Mouse (Mus musculus): Measurements from ENCODE around the gene Olfr149. TPM values are rescaled to one million over a fixed set of nuclear protein-coding genes. Genes with fewer than 3 reads are reported as not detected.

Olfr149 gene
- not detected for total RNA-seq (2023)

GRCm38 (mm10) chr9:39707017-39707416 lies at the start of gene Olfr149:
TSS of gene Olfr149 (minus strand) at chr9:39707117.

DNA sequence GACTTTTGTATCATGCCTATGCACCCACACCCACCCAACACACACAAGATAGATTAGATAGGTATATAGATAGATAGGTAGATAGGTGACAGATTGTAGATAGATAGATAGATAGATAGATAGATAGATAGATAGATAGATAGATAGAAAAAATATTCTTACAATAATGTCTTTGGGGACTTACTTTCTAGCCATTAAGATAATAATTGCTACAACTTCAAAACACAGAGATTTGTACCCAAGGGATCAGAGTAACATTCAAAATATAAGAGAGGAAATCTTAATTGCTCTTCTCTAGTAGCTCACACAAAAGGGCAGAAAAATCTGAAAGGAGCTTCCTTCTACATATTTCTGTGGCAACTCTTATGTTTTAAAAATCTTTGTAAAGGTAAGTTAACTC lies 39.0 kb upstream of the Olfr149 start, which contains the start of gene Olfr967:
Olfr967 (plus strand) TSS at position 301 of the 400 bp plus-strand sequence.

DNA sequence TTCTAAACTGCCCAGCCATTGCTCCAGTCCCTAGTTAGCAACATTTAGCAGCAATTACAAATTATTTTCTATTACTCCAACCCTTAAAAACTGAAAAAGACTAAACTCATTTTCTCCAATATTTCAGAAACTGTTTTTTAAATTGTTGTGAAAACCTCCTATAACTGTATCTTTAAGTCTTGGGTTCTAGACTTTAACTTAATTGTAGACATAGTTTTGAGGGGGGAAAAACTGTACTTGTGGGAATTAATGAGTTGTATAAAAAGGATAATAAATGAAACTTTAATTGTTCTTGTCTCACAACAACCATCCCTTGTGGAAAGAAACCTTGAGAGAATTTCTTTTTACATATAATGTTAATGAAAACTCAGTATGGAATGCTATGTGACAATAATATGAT lies 23.8 kb upstream of the Olfr149 start, which contains the start of gene Olfr150:
Olfr150 (plus strand) TSS at position 301 of the 400 bp plus-strand sequence.

DNA sequence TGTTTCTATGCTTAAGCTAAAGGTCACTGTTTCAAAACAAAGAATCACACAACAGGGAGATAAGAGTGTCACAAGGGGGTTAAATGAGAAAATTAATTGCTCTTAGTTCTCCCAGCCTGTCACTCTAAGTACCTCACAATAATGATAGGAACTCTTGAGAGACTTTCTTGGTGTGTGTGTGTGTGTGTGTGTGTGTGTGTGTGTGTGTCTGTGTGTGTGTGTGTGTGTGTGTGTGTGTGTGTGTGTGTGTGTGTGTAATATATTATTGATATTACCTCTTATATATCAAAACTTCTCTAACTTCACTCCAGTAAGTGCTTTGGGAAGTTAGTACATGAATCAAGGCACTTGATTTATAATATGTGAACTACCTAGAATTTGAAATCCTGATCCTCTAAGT lies 4.1 kb upstream of the Olfr149 start, which contains the start of gene Olfr965:
Olfr965 (plus strand) TSS at position 301 of the 400 bp plus-strand sequence.

GRCm38 (mm10) chr9:39666905-39667304 lies 40.0 kb downstream of the Olfr149 start, which contains the start of gene Olfr963:
TSS of gene Olfr963 (plus strand) at chr9:39667205.

Other genes starting within 250 kb of the Olfr149 start
- not detected for gene Olfr955, start 235.2 kb downstream of the Olfr149 start, total RNA-seq (2023)
- not detected for gene Olfr44, start 213.1 kb downstream of the Olfr149 start, total RNA-seq (2023)
- gene Olfr957, start 191.3 kb downstream of the Olfr149 start, total RNA-seq (2023): not detected
- not detected for gene Olfr958, start 153.1 kb downstream of the Olfr149 start, total RNA-seq (2023)
- not detected for gene Olfr959, start 131.5 kb downstream of the Olfr149 start, total RNA-seq (2023)
- gene AW551984, start 102.7 kb downstream of the Olfr149 start, total RNA-seq (2023): not detected
- gene Olfr148, start 96.5 kb downstream of the Olfr149 start, total RNA-seq (2023): not detected
- gene Olfr960, start 85.7 kb downstream of the Olfr149 start, total RNA-seq (2023): not detected
- gene Olfr961, start 62.0 kb downstream of the Olfr149 start, total RNA-seq (2023): not detected
- gene Olfr963, start 39.9 kb downstream of the Olfr149 start, total RNA-seq (2023): not detected
- not detected for gene Olfr965, start 4.2 kb upstream of the Olfr149 start, total RNA-seq (2023)
- gene Olfr150, start 23.9 kb upstream of the Olfr149 start, total RNA-seq (2023): not detected
- gene Olfr967, start 39.1 kb upstream of the Olfr149 start, total RNA-seq (2023): not detected
- gene Olfr968, start 76.1 kb upstream of the Olfr149 start, total RNA-seq (2023): not detected
- not detected for gene Olfr969, start 83.8 kb upstream of the Olfr149 start, total RNA-seq (2023)
- gene Olfr970, start 101.7 kb upstream of the Olfr149 start, total RNA-seq (2023): not detected
- not detected for gene Olfr971, start 129.8 kb upstream of the Olfr149 start, total RNA-seq (2023)
- not detected for gene Olfr972, start 159.3 kb upstream of the Olfr149 start, total RNA-seq (2023)
- not detected for gene Olfr229, start 200.2 kb upstream of the Olfr149 start, total RNA-seq (2023)
- not detected for gene Olfr974, start 230.4 kb upstream of the Olfr149 start, total RNA-seq (2023)
- not detected for gene Olfr975, start 244.9 kb upstream of the Olfr149 start, total RNA-seq (2023)